Mouse (Mus musculus) splenic B cell, adult 2 months (primary cell): ENCODE results near the gene Dpysl5.
"Not testable (repeated sequence)": the region's sequence is repeated elsewhere in the genome, so short reads cannot be mapped to it uniquely, and the experiment has no call there.

Experiments used
- DNase-seq: peaks from one replicate; pipeline ENCODE4 v3.0.0-alpha.2; 2011; ENCODE audit warnings: low read depth, low spot score
- H3K27me3 ChIP-seq: 2 replicates; pipeline ENCODE4 v1.6.1; 2012; ENCODE audit warnings: mild to moderate bottlenecking, low read length, moderate library complexity, mixed read lengths; ENCODE audit not compliant: control insufficient read depth, poor library complexity, insufficient read depth, severe bottlenecking
- H3K36me3 ChIP-seq: 2 replicates; pipeline ENCODE4 v1.6.1; 2012; ENCODE audit warnings: mild to moderate bottlenecking, low read length, moderate library complexity, mixed read lengths; ENCODE audit not compliant: control insufficient read depth, poor library complexity, insufficient read depth, severe bottlenecking

The Dpysl5 gene

GRCm38 (mm10) chr5:30681970-30682369 is 29.4 kb upstream of the Dpysl5 start:
- DNase-seq: no peak
- Histone ChIP-seq H3K27me3 (no peaks in the 10 kb centered on the region), H3K36me3 (no peaks in the 10 kb centered on the region)

DNA sequence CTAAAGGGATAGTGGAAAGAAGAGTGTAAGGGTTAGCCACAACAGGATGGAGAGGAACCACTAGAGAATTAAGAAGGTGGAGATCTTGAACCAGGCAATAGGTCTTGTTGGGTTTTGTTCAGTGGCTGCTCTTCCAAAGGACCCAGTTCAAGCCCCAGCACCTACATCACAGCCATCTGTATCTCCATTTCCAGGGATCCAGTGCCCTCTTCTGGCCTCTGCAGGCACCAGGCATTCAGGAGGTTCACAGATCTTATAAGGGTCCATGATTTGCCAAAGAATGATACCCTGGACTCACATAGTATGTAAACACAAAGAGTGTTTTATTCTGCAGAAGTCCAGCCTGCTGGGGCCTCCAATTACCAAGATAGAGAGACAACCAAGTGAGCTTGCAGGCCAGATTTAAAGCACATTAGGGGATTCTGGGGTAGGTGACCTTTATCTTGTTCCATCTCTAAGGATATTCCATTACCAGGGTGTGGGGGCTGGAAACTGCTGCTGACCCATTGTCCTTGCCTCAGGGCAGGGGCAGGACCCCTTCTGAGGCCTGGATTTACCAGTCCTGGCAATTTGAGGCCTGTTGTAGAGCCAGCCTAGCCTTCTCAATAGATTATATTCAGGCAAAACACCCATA is 28.3 kb upstream of the Dpysl5 start:
- no peaks in the 10 kb centered on the region for H3K27me3 ChIP-seq
- DNase-seq: peak; percentile 49
- H3K36me3 ChIP-seq: no peaks in the 10 kb centered on the region

GRCm38 (mm10) chr5:30683993-30684392 is 27.4 kb upstream of the Dpysl5 start:
- peak; percentile 33 for DNase-seq
- Histone ChIP-seq H3K36me3 (no peaks in the 10 kb centered on the region), H3K27me3 (no peaks in the 10 kb centered on the region)

GRCm38 (mm10) chr5:30686781-30687180 is 24.6 kb upstream of the Dpysl5 start:
- H3K36me3 ChIP-seq: no peaks in the 10 kb centered on the region
- H3K27me3 ChIP-seq: no peaks in the 10 kb centered on the region
- peak; percentile 54 for DNase-seq

DNA sequence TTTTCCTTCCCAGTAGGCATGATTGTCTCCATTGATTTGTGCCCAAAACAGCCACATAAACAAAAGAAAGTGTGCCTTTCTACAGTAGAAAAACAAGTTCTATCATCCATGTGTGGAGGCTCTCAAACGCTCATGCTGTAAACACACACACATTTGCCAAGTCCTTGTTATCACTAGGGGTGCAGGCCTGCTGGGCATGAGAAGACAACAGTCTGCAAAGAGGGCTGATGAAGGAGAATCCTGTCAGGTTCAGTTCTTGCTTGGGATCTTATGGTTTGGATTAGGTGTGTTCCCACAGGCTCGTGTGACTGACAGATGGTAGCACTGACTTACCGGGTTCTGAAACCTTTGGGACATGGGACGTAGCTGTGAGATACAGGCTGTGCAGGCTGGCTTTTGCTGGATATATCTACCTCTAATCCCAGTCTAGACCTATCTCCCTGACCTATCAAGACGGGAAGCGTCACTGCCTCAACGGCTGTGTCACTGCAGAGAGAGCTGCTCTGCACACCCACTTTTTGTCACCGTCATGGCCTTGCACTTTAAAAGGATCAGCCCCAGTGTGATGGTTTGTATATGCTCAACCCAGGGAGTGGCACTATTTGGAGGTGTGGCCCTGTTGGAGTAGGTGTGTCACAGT is 10.9 kb upstream of the Dpysl5 start:
- no peak for DNase-seq
- H3K36me3 ChIP-seq: no peaks in the 10 kb centered on the region
- no peaks in the 10 kb centered on the region for H3K27me3 ChIP-seq

DNA sequence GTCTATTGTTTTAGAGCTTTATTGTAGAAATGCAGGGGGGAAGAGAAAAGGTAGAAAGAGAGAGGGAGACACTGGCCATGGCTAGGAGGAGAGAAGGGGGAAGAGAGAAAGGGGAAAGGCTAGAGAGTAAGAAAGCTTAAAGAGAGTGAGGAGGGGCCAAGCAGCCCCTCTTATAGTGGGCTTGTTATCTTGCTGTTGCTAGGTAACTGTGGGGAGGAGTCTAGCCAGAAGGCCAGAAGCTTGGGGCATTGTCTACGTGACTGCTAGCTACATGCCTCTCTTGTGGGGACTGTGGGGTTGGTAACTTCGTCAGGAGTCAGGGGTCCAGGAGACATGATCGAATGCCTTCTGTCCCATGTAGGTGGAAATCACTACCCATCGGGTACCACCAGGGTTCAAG is 10.0 kb upstream of the Dpysl5 start:
- H3K27me3 ChIP-seq, H3K36me3 ChIP-seq, DNase-seq: not testable (repeated sequence)

GRCm38 (mm10) chr5:30701866-30702265 is 9.5 kb upstream of the Dpysl5 start:
- no peaks in the 10 kb centered on the region for H3K36me3 ChIP-seq
- no peak for DNase-seq
- no peaks in the 10 kb centered on the region for H3K27me3 ChIP-seq

DNA sequence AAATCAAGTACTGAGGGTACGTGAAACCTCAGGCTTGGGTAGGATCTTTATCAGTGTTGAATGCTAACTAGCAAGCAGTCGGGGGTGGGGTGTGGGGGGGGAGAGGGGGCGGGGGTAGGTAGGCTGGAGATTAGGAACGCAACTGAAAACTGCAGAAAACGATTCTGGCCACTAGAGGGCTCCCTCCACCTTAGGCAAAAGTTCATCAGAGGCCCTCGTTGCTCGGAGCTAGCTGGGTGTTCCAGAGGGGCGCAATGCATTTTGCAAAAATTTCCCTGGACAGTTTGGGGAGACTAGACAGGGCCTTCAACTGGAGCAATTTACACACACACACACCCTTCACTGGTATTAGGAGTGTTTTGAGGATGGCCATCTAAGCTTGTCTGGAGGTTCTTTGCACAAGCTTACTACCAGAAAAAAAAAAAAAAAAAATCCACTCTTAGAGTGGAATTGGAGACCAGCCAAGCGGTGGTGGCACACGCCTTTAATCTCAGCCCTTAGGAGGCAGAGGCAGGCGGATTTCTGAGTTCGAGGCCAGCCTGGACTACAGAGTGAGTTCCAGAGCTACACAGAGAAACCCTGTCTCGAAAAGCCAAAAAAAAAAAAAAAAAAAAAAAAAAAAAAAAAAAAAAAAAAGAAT is 1.5 kb upstream of the Dpysl5 start:
- DNase-seq: peak; percentile 89
- H3K36me3 ChIP-seq: no peaks in the 10 kb centered on the region
- H3K27me3 ChIP-seq: no peaks in the 10 kb centered on the region

DNA sequence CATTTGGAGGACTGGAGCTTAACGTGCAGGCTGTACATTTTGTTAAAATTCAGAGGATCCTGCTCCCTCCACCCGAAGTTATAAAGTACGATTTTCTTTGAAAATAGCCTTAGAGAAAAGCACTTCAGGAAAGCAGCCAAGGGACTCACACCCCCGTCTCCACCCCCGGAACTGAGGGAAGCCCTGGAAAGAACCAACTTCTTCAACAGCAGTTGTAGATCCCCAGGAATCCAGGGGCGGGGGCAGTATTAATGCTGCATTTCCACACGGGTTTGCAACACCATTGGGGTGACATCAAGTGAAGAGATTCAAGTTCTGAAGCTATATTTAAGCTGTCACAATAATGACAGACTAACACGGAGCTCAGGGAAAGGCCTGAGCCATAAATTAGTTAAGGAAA is 878 bp upstream of the Dpysl5 start:
- Histone ChIP-seq H3K27me3 (no peaks in the 10 kb centered on the region), H3K36me3 (no peaks in the 10 kb centered on the region)
- no peak for DNase-seq

- no peak for DNase-seq
- no peaks in the 10 kb centered on the region for H3K27me3 ChIP-seq
Measured at GRCm38 (mm10) chr5:30712002-30712390, 632 bp downstream of the Dpysl5 start.

GRCm38 (mm10) chr5:30712441-30713298 is 1.3 kb downstream of the Dpysl5 start:
- Histone ChIP-seq H3K27me3 (no peaks in the 10 kb centered on the region), H3K36me3 (no peaks in the 10 kb centered on the region)
- DNase-seq: peak; percentile 31

More at GRCm38 (mm10) chr5:30712002-30712390, 632 bp downstream of the Dpysl5 start:
- no peaks in the 10 kb centered on the region for H3K36me3 ChIP-seq

DNA sequence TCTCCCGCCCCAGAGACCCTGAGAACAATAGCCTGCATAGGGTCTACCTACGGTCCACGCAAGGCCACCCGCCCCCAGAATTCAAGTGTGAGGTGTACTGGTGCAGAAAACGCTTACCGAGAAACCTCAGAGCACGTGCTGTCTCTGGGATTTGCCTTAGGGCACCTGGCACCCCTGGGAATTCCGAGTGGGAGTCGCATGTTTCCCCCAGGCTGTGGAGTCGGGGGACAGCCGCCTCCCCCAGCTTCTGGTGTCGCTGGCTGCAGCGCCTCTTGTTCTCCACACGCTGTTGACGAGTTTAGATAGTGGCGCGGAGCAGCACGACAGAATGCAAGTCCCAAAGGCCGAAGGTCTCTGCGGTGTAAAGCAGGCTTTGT is 1.9 kb downstream of the Dpysl5 start:
- DNase-seq: peak; percentile 19
- Histone ChIP-seq H3K27me3 (no peaks in the 10 kb centered on the region), H3K36me3 (no peaks in the 10 kb centered on the region)

DNA sequence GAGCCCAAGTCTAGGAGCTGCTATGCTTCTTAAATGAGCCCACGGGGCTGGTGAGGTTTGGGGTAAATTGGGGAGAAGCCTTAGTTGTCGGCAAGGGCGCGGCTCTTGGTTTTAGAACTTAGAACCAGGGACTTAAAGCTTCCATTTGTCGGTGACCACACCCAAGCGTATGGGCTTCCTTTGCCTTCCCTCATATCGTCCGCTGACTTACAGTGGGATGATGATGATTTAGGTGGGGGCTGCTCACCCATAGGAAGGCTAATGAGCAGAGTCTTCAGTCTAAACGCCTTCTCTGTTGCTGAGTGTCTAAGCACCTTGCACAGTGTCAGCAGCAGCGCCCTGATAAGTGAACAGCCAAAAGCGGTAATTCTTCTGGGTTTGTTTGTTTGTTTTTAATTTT is 2.3 kb downstream of the Dpysl5 start:
- Histone ChIP-seq H3K36me3 (no peaks in the 10 kb centered on the region), H3K27me3 (no peaks in the 10 kb centered on the region)
- DNase-seq: no peak

DNA sequence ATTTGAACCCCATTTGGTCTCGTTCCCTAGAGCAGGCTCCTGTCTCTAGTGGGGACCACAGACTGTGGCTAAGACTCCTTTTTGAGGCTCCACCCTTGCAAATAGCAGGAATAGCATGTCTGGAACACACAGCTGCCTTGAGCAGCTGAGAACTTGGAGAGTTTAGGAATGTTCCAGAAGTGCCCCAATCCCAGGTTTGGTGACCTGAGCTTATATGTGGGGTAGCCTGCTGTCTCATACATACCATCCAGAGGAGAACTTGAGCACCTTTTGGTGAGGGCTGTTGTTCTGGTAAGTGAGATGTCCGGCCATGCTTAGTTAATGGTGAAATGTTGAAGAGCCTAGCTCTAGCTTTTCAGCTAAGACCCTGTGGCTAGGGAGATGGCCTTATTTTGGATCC is 4.9 kb downstream of the Dpysl5 start:
- no peaks in the 10 kb centered on the region for H3K36me3 ChIP-seq
- no peak for DNase-seq
- H3K27me3 ChIP-seq: no peaks in the 10 kb centered on the region

- no peak for DNase-seq
Measured at GRCm38 (mm10) chr5:30717506-30717905, 6.1 kb downstream of the Dpysl5 start.

More at GRCm38 (mm10) chr5:30717506-30717905, 6.1 kb downstream of the Dpysl5 start:
- Histone ChIP-seq H3K36me3 (no peaks in the 10 kb centered on the region), H3K27me3 (no peaks in the 10 kb centered on the region)
